Mouse (Mus musculus) ES-E14 (cell line): ENCODE data around the gene Gm20479. TPM values are rescaled to one million over a fixed set of nuclear protein-coding genes. Genes with fewer than 3 reads are reported as not detected.
A peak's percentile ranks its signal among the peaks of the same experiment; 100 is the strongest.

Experiments
- DNase-seq: peaks from one replicate; pipeline ENCODE4 v3.0.0-alpha.2; 2013; ENCODE audit warnings: low read depth, low spot score
- H3K27ac ChIP-seq: 2 replicates; pipeline ENCODE4 v1.5.1; 2012; ENCODE audit warnings: low read depth, mild to moderate bottlenecking, low read length, moderate library complexity, mixed read lengths; ENCODE audit not compliant: poor library complexity, insufficient read depth, severe bottlenecking
- H3K36me3 ChIP-seq: 2 replicates; pipeline ENCODE4 v1.6.1; 2012; ENCODE audit warnings: mild to moderate bottlenecking, low read length, moderate library complexity, mixed read lengths; ENCODE audit not compliant: control insufficient read depth, poor library complexity, insufficient read depth, severe bottlenecking
- H3K4me1 ChIP-seq, 2 experiments: fragments of 150-350 bp in 1 of 2; sonication (generic) in 1 of 2; 2 replicates each; pipeline ENCODE4 v1.6.1; 2012; ENCODE audit warnings: low read length in 2 of 2, mild to moderate bottlenecking in 1 of 2, mixed read lengths in 1 of 2; ENCODE audit not compliant: control insufficient read depth in 2 of 2, insufficient read depth in 2 of 2, poor library complexity in 1 of 2
- H3K4me3 ChIP-seq, 2 experiments: fragments of 150-350 bp in 1 of 2; sonication (generic) in 1 of 2; 2 replicates each; pipeline ENCODE4 v1.5.1; 2012; ENCODE audit warnings: low read length in 2 of 2, low read depth in 1 of 2, mild to moderate bottlenecking in 1 of 2, mixed read lengths in 1 of 2; ENCODE audit not compliant: insufficient read depth in 1 of 2, poor library complexity in 1 of 2, severe bottlenecking in 1 of 2
- H3K9ac ChIP-seq: 2 replicates; pipeline ENCODE4 v1.6.1; 2012; ENCODE audit warnings: low read depth, mild to moderate bottlenecking, low read length, mixed read lengths; ENCODE audit not compliant: poor library complexity, insufficient read depth, severe bottlenecking
- H3K9me3 ChIP-seq: fragments of 150-350 bp; sonication (generic); 2 replicates; pipeline ENCODE4 v1.6.1; 2012; ENCODE audit warnings: low read depth, mild to moderate bottlenecking, low read length; ENCODE audit not compliant: control insufficient read depth, insufficient read depth
- CHD2 ChIP-seq: IDR thresholded peaks from 2 replicates; pipeline ENCODE4 v1.6.1; 2014; ENCODE audit warnings: mild to moderate bottlenecking, low read depth, low read length, inconsistent platforms
- HCFC1 ChIP-seq: IDR thresholded peaks from 2 replicates; pipeline ENCODE4 v1.6.1; 2012; ENCODE audit warnings: low read length, inconsistent platforms, borderline replicate concordance; ENCODE audit not compliant: insufficient read depth
- MAFK ChIP-seq: IDR thresholded peaks from 2 replicates; pipeline ENCODE4 v1.6.1; 2014; ENCODE audit warnings: mild to moderate bottlenecking, low read depth, low read length, inconsistent platforms; ENCODE audit not compliant: insufficient read depth
- ZC3H11A ChIP-seq: IDR thresholded peaks from 2 replicates; pipeline ENCODE4 v1.6.1; 2012; ENCODE audit warnings: low read depth, mild to moderate bottlenecking, inconsistent platforms, low read length, borderline replicate concordance
- ZNF384 ChIP-seq: IDR thresholded peaks from 2 replicates; pipeline ENCODE4 v1.6.1; 2012; ENCODE audit warnings: low read depth, low read length, inconsistent platforms
- in situ Hi-C, 2 experiments: fragments of 600-800 bp; cut with MboI; formaldehyde crosslinking; loops; one replicate each; pipeline ENCODE4 v1.15.1; 2025; ENCODE audit warnings: low sequenced_read_pairs in 2 of 2, inconsistent platforms in 1 of 2; ENCODE audit not compliant: unreplicated experiment in 2 of 2
- total RNA-seq: library from RNA; depleted of rRNA; stranded (reverse); fragments of 300-350 nt; gene quantifications from 2 replicates; pipeline ENCODE4 v1.2.3, GENCODE M21; 2012

Gene Gm20479
- total RNA-seq, 1 experiment, result 1.5 TPM

- in situ Hi-C loops, result no loop called here
- Histone ChIP-seq H3K4me3 (no peak overlapping the region), H3K9ac (no peak overlapping the region), H3K9me3 (no peaks in the 10 kb centered on the region), H3K4me1 (peaks cover 0 to 13% of the 10 kb centered on the region in 2 experiments), H3K27ac (no peak overlapping the region), H3K36me3 (peaks cover 10% of the 10 kb centered on the region)
- TF ChIP-seq MAFK (no peak), HCFC1 (no peak), ZC3H11A (no peak), CHD2 (no peak), ZNF384 (no peak)
- no peak for DNase-seq
These were observed 18.1 kb downstream of the Gm20479 start for GRCm38 (mm10) chr7:27339114-27339513.

- H3K4me3 ChIP-seq, result peak within 1 kb of the TSS; percentile 78 to 89
- TF ChIP-seq HCFC1 (no peak), MAFK (no peak), ZC3H11A (no peak), CHD2 (no peak), ZNF384 (no peak)
- DNase-seq, result no peak
- peak within 1 kb of the TSS; percentile 77 for H3K9ac ChIP-seq
- peaks cover 0 to 9% of the 10 kb centered on the region in 2 experiments for H3K4me1 ChIP-seq
- in situ Hi-C loops, result no loop called here
- no peak within 1 kb of the TSS for H3K27ac ChIP-seq
- H3K36me3 ChIP-seq, result peaks cover 4% of the 10 kb centered on the region; the same call in 1 of the 2 replicates
- H3K9me3 ChIP-seq, result no peaks in the 10 kb centered on the region
These were observed 19.9 kb downstream of the Gm20479 start, which contains the start of gene Ltbp4 for GRCm38 (mm10) chr7:27337175-27337853. Ltbp4 (minus strand) TSS chr7:27337692.

DNA sequence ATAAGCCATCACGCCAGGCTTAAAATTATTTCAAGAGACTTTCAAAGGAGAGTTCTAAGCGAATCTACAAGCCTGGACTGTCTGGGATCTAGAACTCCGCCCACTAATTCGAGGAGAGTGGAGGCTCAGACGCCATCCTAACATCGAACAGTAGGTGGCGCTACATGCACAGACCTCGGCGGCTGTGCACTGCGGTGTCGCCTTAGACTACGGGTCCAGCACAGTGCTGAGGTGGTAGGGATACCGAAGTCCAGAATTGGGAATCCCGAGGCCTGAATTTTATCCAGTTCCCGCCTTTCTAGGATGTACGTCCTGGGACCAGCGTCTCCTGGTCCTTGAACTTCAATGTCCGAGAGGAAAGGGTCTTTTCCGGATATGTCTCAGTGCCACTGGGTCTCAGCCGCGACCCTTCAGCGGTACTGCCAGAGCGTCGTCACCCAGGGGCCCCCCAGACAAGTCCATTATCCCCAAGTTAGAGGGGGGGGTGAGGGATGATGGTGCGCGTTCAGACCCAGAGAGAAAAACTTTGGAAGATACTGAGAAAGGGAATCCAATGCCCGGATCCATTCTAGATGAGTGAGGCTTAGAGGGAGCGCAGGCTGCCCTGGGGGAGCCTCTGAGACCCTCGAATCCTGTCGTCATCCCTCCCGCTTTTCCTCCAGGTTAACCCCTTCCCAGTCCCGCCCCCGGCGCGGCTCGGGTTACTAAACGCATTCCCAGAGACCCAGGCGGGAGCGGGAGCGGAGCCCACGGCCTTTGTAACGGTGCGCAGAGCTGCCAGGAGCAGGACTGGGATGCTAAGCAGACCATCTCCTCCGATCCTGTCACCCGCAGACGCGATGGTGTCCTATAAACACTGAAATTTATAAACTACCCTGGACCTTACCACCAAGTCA lies 21.0 kb downstream of the Gm20479 start:
- Histone ChIP-seq H3K4me1 (peaks cover 3 to 10% of the 10 kb centered on the region in 2 experiments), H3K9ac (peak overlapping the region; percentile 77), H3K4me3 (peak overlapping the region; percentile 78 to 89), H3K9me3 (no peaks in the 10 kb centered on the region), H3K36me3 (no peaks in the 10 kb centered on the region), H3K27ac (no peak overlapping the region)
- DNase-seq, result peak; percentile 90
- TF ChIP-seq HCFC1, result 0 out of 2 replicates have a peak, but pooled peaks have one; percentile 27
- TF ChIP-seq ZC3H11A, result peak; percentile 77
- no peak for TF ChIP-seq ZNF384
- TF ChIP-seq MAFK, result no peak
- TF ChIP-seq CHD2, result no peak
- in situ Hi-C loops, result no loop called here

DNA sequence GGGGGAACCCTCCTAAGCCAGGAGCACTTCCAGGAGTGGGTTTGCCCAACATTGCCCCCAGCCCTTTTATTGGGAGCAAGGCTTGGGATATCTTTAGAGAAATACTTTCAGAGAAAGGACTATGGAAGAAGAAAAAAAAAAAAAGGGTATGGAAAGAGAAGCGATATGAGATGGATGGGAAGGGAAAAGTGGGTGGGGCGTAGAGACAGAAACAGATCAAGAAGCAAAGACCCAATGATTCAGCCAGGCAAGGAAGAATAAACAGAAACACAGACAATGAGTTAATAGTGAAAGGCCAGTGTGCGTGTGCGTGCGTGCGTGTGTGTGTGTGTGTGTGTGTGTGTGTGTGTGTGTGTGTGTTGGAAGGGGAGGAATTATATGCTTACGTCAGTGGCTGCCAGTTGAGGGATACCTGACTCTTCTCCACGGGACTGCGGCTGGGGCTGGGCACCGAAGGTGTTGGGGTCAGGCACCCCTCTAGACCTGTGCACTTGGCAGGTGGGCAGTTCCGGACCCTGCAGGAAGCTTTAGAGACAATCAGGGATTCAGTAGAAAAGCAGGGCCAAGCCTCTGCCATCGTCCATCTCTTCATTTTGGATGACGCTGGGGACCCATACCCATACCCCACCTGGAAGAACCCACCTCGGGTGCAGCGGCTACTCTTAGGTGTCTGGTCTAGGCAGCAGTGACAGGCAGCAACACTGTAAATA lies 22.1 kb downstream of the Gm20479 start:
- peaks cover 5 to 10% of the 10 kb centered on the region in 2 experiments for H3K4me1 ChIP-seq
- peak overlapping the region in 1 of 2 experiments; percentile 76; a peak in 1 of 4 replicates for H3K4me3 ChIP-seq
- H3K27ac ChIP-seq, result no peak overlapping the region
- no peaks in the 10 kb centered on the region for H3K9me3 ChIP-seq
- peak overlapping the region; percentile 42; the same call in 1 of the 2 replicates for H3K9ac ChIP-seq
- no peak for DNase-seq
- H3K36me3 ChIP-seq, result no peaks in the 10 kb centered on the region
- no peak for TF ChIP-seq CHD2
- no peak for TF ChIP-seq ZNF384
- TF ChIP-seq ZC3H11A, result no peak
- no peak for TF ChIP-seq MAFK
- no peak for TF ChIP-seq HCFC1
- in situ Hi-C loops, result no loop called here
